ENCODE assay signal across 19 mouse cellular contexts in the genomic region with DNA sequence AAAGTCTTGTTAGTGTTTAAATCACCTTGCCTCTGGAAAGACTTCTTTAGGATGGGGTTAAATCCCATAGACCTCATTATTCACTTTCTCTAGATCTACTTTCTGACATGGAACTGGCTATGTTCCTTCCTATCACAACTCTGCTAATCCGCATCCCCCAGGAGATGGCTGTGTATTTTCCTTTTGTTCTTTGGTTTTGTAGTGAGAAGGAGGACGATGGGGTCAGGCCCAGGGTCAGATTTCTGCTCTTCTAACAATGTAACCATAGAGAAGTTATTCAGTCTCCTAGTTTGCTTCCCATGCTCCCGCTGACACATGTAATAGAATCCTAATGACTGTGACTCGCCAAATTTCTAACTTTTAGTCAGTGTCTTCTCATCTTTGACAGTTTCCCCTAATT. TPM values are rescaled to one million over a fixed set of nuclear protein-coding genes. Genes with fewer than 3 reads are reported as not detected.
DNase-seq lines count a peak whose midpoint lies in the region; ATAC-seq lines count a peak whose summit lies in the region.
"Had no signal": no experiment of that assay in that cellular context is flagged by ENCODE, and none has a peak within 500 bp of the region (broad histone marks: within the 10 kb centered on the region; RNA-seq: fewer than 3 reads in every experiment).

No protein-coding gene starts in this region.

- H3K9me3 ChIP-seq in midbrain, embryonic 10.5 days (replicated peaks), result no peaks in the 10 kb centered on the region
- no peaks in the 10 kb centered on the region for H3K9me3 ChIP-seq in midbrain, embryonic 16.5 days (replicated peaks; ENCODE audit: control insufficient read depth, low read length, poor library complexity, severe bottlenecking)
- H3K9me3 ChIP-seq in hindbrain, embryonic 10.5 days, result no peaks in the 10 kb centered on the region
- H3K9me3 ChIP-seq in midbrain, embryonic 13.5 days, result no peaks in the 10 kb centered on the region
- H3K9me3 ChIP-seq: G1E; limb, embryonic 13.5 days had no signal

- no peak overlapping the region for H3K27ac ChIP-seq in midbrain, embryonic 10.5 days (replicated peaks)
- no peak overlapping the region for H3K27ac ChIP-seq in midbrain, embryonic 16.5 days (ENCODE audit: low read length)
- H3K27ac ChIP-seq in hindbrain, embryonic 10.5 days, result peak overlapping the region; percentile 70
- H3K27ac ChIP-seq in midbrain, embryonic 13.5 days, result no peak overlapping the region
- H3K27ac ChIP-seq: limb, embryonic 13.5 days; macrophage; stomach, postnatal 0 days had no signal

- peak; percentile 81 for DNase-seq in midbrain, embryonic 10.5 days (ENCODE audit: low spot score)
- DNase-seq in hindbrain, embryonic 10.5 days (ENCODE audit: low spot score), result peak; percentile 77
- no peak for DNase-seq in cerebellum, postnatal 14 days
- no peak for DNase-seq in spleen, postnatal 36 days (ENCODE audit: low spot score in 2 of 2)
- DNase-seq in layer of hippocampus, adult 11-12 months (ENCODE audit: low spot score), result no peak
- DNase-seq: adrenal gland, postnatal 14 days; cerebellum, postnatal 25 days; heart, postnatal 10 days; kidney, postnatal 25 days; layer of hippocampus, postnatal 36 days; liver, postnatal 0 days had no signal

- H3K4me3 ChIP-seq in midbrain, embryonic 10.5 days, result no peak overlapping the region
- H3K4me3 ChIP-seq in midbrain, embryonic 16.5 days (ENCODE audit: low read depth, low read length), result no peak overlapping the region
- no peak overlapping the region for H3K4me3 ChIP-seq in hindbrain, embryonic 10.5 days
- H3K4me3 ChIP-seq in midbrain, embryonic 13.5 days (replicated peaks), result no peak overlapping the region
- H3K4me3 ChIP-seq: limb, embryonic 13.5 days had no signal

- peaks cover 94% of the 10 kb centered on the region for H3K27me3 ChIP-seq in midbrain, embryonic 10.5 days (ENCODE audit: low read depth, poor library complexity, severe bottlenecking)
- peaks cover 8% of the 10 kb centered on the region for H3K27me3 ChIP-seq in midbrain, embryonic 16.5 days (ENCODE audit: control insufficient read depth, insufficient read depth, low read depth, low read length)
- peaks cover 74% of the 10 kb centered on the region for H3K27me3 ChIP-seq in hindbrain, embryonic 10.5 days (ENCODE audit: insufficient read depth, poor library complexity, severe bottlenecking)
- peaks cover 72% of the 10 kb centered on the region for H3K27me3 ChIP-seq in midbrain, embryonic 13.5 days
- H3K27me3 ChIP-seq: limb, embryonic 13.5 days had no signal

- no peak overlapping the region for H3K4me2 ChIP-seq in midbrain, embryonic 16.5 days (ENCODE audit: low read length)
- H3K4me2 ChIP-seq in midbrain, embryonic 13.5 days (replicated peaks), result no peak overlapping the region
- H3K4me2 ChIP-seq: limb, embryonic 13.5 days had no signal

- peaks cover 26% of the 10 kb centered on the region for H3K4me1 ChIP-seq in midbrain, embryonic 10.5 days
- H3K4me1 ChIP-seq in midbrain, embryonic 16.5 days (ENCODE audit: control insufficient read depth, insufficient read depth, low read length), result 0 out of 2 replicates have a peak, but pooled peaks cover 4% of the 10 kb centered on the region
- peaks cover 26% of the 10 kb centered on the region for H3K4me1 ChIP-seq in hindbrain, embryonic 10.5 days (replicated peaks)
- H3K4me1 ChIP-seq in midbrain, embryonic 13.5 days (replicated peaks), result peaks cover 7% of the 10 kb centered on the region; the same call in 1 of the 2 replicates
- H3K4me1 ChIP-seq: limb, embryonic 13.5 days had no signal

- H3K36me3 ChIP-seq in midbrain, embryonic 10.5 days, result no peaks in the 10 kb centered on the region
- H3K36me3 ChIP-seq in midbrain, embryonic 16.5 days (ENCODE audit: control insufficient read depth, insufficient read depth, low read length), result no peaks in the 10 kb centered on the region
- no peaks in the 10 kb centered on the region for H3K36me3 ChIP-seq in hindbrain, embryonic 10.5 days
- no peaks in the 10 kb centered on the region for H3K36me3 ChIP-seq in midbrain, embryonic 13.5 days
- H3K36me3 ChIP-seq: G1E; limb, embryonic 13.5 days had no signal

- WGBS in midbrain, embryonic 10.5 days, result 9% methylated on average over 4 of the region's 4 CpGs
- 7% methylated on average over 4 of the region's 4 CpGs for WGBS in midbrain, embryonic 16.5 days
- 9% methylated on average over 4 of the region's 4 CpGs for WGBS in hindbrain, embryonic 10.5 days
- 2% methylated on average over 4 of the region's 4 CpGs for WGBS in midbrain, embryonic 13.5 days

- no peak overlapping the region for H3K9ac ChIP-seq in midbrain, embryonic 16.5 days (ENCODE audit: low read depth, low read length)
- no peak overlapping the region for H3K9ac ChIP-seq in midbrain, embryonic 13.5 days (replicated peaks)
- H3K9ac ChIP-seq: limb, embryonic 13.5 days; liver, postnatal 0 days had no signal

- no peak for ATAC-seq in midbrain, embryonic 16.5 days
- peak; percentile 55; the same call in 1 of the 2 replicates for ATAC-seq in midbrain, embryonic 13.5 days
- ATAC-seq: intestine, postnatal 0 days; liver, postnatal 0 days had no signal

RNA-seq across cellular contexts. Expression of a gene that starts 4.2 kb away (rescaled TPM):
- not detected in 2 replicates for polyA plus RNA-seq in midbrain, embryonic 10.5 days (2016; fragmentation: Nextera tagmentation; extraction: Ambion mirVana)
- 0.12 and 0.33 TPM in 2 replicates for polyA plus RNA-seq in midbrain, embryonic 16.5 days (2015; fragmentation: Nextera tagmentation; extraction: Ambion mirVana)
- polyA plus RNA-seq in hindbrain, embryonic 10.5 days (2016; fragmentation: Nextera tagmentation; extraction: Ambion mirVana), result not detected in 2 replicates
- not detected in 2 replicates for polyA plus RNA-seq in midbrain, embryonic 13.5 days (2015; fragmentation: Nextera tagmentation; extraction: Ambion mirVana)
- polyA plus RNA-seq: G1E; intestine, postnatal 0 days; limb, embryonic 13.5 days; liver, postnatal 0 days; macrophage; stomach, postnatal 0 days; urinary bladder, adult 2 months had no signal

RNA-seq across cellular contexts. Expression of a gene that starts 58.9 kb away (rescaled TPM):
- polyA plus RNA-seq in midbrain, embryonic 10.5 days (2016; fragmentation: Nextera tagmentation; extraction: Ambion mirVana), result 0.12 and 0.52 TPM in 2 replicates
- polyA plus RNA-seq in midbrain, embryonic 16.5 days (2015; fragmentation: Nextera tagmentation; extraction: Ambion mirVana), result 0.95 and 1.0 TPM in 2 replicates
- 1.3 and 2.3 TPM in 2 replicates for polyA plus RNA-seq in hindbrain, embryonic 10.5 days (2016; fragmentation: Nextera tagmentation; extraction: Ambion mirVana)
- 0.41 and 0.63 TPM in 2 replicates for polyA plus RNA-seq in midbrain, embryonic 13.5 days (2015; fragmentation: Nextera tagmentation; extraction: Ambion mirVana)
- polyA plus RNA-seq: G1E; intestine, postnatal 0 days; liver, postnatal 0 days; macrophage; stomach, postnatal 0 days; urinary bladder, adult 2 months had no signal

Comparison
In these comparisons a context has a peak if more than half of its experiments do, and no peak if none do; other contexts are left out.
1. DNase-seq: peak in midbrain, embryonic 10.5 days (single experiment) and hindbrain, embryonic 10.5 days (single experiment); none in cerebellum, postnatal 14 days (0 of 2), spleen, postnatal 36 days (0 of 2) and layer of hippocampus, adult 11-12 months (single experiment).